Mouse (Mus musculus) cerebellum, adult 11 months (tissue): ENCODE data around the gene Adamts1.

Experiments
- DNase-seq: peaks from one replicate; pipeline ENCODE4 v3.0.0; 2022

The Adamts1 gene

GRCm38 (mm10) chr16:85765167-85765566, 37.7 kb downstream of the Adamts1 start:
- no peak for DNase-seq

GRCm38 (mm10) chr16:85762052-85762665, 40.8 kb downstream of the Adamts1 start:
- no peak for DNase-seq

- no peak for DNase-seq
Measured at GRCm38 (mm10) chr16:85760961-85761580, 41.8 kb downstream of the Adamts1 start.

GRCm38 (mm10) chr16:85756101-85756819, 46.7 kb downstream of the Adamts1 start:
- DNase-seq = no peak

- no peak for DNase-seq
Measured at GRCm38 (mm10) chr16:85749335-85749734, 53.6 kb downstream of the Adamts1 start.

GRCm38 (mm10) chr16:85747589-85748360, 55.1 kb downstream of the Adamts1 start:
- peak; percentile 3 for DNase-seq

GRCm38 (mm10) chr16:85746386-85746785, 56.5 kb downstream of the Adamts1 start:
- DNase-seq = no peak
